Mouse (Mus musculus) layer of hippocampus, adult 6 months (tissue): ENCODE data around the gene Nfia. TPM values are rescaled to one million over a fixed set of nuclear protein-coding genes. Genes with fewer than 3 reads are reported as not detected.

Experiments used
- long read RNA-seq, 2 experiments: library from polyadenylated mRNA; unstranded; transcript quantifications; one replicate each; pipeline ENCODE4 v2.0.0; 2019 to 2020
- polyA plus RNA-seq: library from polyadenylated mRNA; unstranded; fragments of <200 nt; fragmentation: Nextera tagmentation; gene quantifications from 2 replicates; pipeline ENCODE4 v1.2.3, GENCODE M21; 2021

Gene Nfia
- 21.8 and 32.5 TPM in 2 replicates for polyA plus RNA-seq
- long read RNA-seq, experiment 1, full-length matches to known transcripts: 2 of 88 reads
- long read RNA-seq, experiment 1, partial matches to known transcripts: 2 of 88 reads
- long read RNA-seq, experiment 1, other reads (novel, unspliced or antisense): 84 of 88 reads
- long read RNA-seq, experiment 2, full-length matches to known transcripts: 24 of 105 reads
- long read RNA-seq, experiment 2, partial matches to known transcripts: 8 of 105 reads
- long read RNA-seq, experiment 2, other reads (novel, unspliced or antisense): 73 of 105 reads

DNA sequence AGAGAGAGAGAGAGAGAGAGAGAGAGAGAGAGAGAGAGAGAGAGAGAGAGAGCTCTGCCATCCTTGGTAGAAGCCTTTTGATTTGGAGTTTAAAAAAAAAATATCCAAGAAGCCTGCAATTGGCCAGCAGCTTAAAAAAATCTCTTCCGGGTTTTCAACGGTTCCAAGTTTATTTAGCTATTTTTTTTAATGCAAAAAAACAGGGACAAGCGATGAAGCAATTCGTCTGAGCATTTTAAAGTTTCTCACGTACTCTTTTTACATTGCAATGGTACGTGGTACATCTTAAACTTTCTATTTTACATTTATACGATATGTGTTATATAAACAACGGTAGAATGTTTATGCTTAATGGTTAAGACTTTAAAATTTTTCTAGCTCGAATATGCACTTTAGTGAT is at the start of gene Nfia:
Gene Nfia, plus strand, starts transcription at position 94 of the 400 bp plus-strand sequence.

DNA sequence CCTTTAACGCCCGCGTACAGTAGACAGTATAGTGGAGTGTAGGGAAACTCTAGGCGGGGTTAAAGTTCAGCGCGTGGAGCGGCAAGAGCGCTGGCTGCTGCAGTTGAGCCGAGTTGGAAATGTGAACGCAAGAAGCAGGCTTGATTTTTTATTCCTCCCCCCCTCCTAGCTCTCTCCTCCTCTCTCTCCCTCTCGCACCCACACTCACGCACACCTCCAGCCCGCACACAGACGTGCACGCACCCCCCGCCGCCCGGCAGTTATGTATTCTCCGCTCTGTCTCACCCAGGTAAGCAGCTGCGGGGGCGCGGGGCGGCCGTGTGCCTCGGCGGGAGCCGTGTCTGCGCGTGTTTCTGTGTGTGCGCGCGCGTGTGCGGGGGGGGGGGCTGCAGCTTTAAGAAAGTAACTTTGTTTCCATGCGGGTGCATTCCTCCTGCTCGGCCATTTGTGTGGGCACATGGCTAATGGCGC is 5.2 kb downstream of the Nfia start, which contains the start of gene E130114P18Rik:
Gene E130114P18Rik, minus strand, starts transcription at position 373 of the 471 bp plus-strand sequence.

Other genes with a start within 250 kb of the Nfia start
- 22.5 and 23.0 TPM in 2 replicates for gene E130114P18Rik, start 5.3 kb downstream of the Nfia start, polyA plus RNA-seq